Mouse (Mus musculus) thymus, adult 2 months (tissue): ENCODE results near the gene C8a.

Experiments
- CTCF ChIP-seq: fragments of 200-500 bp; IDR thresholded peaks from 2 replicates; pipeline ENCODE4 v1.5.1; 2012; ENCODE audit warnings: mild to moderate bottlenecking, control low read depth, low read length, moderate library complexity, borderline replicate concordance; ENCODE audit not compliant: control insufficient read depth, poor library complexity, insufficient read depth; ENCODE audit errors: extremely low read depth
- POLR2A ChIP-seq: fragments of 200-500 bp; IDR thresholded peaks from 2 replicates; pipeline ENCODE4 v1.6.1; 2012; ENCODE audit warnings: mild to moderate bottlenecking, low read length, control low read depth, moderate library complexity; ENCODE audit not compliant: control insufficient read depth, poor library complexity, insufficient read depth; ENCODE audit errors: extremely low read depth

GRCm38 (mm10) chr4:104768190-104768589, 108.0 kb downstream of the C8a start:
- TF ChIP-seq POLR2A: no peak
- no peak for TF ChIP-seq CTCF
